Mouse (Mus musculus) R1 (cell line): Measurements from ENCODE around the gene Wfs1.

Source experiments
- DNase-seq: peaks from one replicate; pipeline ENCODE4 v3.0.0-alpha.2; 2018; ENCODE audit warnings: low read depth, low spot score

Gene Wfs1

DNA sequence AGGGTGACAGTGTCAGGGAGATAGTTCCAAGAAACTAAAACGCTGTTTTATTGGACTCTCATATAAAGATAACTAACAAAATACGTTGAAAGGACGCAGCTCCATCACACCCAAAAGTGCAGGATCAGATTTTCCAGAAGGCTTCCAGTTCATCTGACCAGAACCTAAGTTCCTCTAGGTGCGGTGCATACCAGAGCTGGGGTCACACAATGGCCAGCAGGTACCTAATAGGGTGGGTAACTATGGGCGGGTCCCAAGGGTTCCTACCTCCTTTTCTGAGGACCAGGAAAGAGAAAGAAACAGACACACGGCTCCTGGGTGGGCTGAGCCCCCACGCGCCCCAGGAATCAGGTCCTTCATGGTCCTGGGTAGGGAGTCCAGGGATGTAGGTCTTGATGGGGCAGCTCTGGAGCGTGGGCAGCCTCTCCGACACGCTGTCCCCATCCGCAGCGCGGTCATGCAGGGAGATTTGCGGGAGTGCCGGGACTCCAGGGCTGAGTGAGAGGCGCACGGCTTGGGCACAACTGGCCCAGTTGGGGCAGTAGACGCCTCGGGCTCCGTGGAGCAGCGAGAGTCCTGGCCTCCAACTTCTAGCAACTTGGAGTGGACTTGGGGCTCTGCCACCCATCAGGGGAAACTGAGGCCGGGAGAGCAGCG lies 753 bp downstream of the Wfs1 start:
- peak; percentile 33 for DNase-seq

DNA sequence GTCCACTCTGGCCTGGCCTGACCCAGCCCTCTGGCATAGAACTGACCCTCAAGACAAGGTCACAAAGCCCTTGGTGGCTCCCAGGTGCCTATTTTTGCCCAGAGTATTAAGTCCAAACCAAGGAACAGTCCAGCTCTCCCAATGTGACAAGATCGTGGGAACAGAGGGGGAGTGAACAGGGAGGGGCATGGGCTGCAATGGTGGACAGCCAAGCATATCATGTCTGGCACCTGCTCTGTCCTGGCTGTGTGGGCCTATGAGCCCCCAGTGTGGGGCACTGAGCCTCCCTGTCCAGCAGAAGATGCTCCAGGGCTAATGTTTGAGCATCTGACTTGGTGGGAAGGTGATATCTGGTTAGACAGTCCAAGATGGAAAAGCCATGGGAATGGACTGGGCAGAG lies 2.4 kb downstream of the Wfs1 start:
- DNase-seq: no peak

DNA sequence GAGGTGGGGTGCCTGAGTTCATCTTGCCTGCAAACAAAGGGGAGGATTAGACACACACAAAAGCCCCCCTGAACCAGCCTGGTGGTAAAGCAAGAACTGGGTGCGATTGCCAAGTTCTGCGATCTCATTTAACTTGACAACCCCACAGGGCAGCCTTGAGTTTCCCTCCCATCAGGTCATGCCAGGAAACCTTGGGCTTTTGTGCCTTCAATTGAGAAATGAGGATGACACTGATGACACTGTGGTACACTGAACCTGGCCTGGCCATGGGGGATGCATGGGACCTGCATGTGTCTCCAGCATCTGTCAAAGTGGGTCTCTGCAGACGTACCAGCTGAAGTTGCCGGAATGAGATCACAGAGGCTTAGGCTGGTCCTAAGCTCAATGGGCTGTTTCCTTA lies 6.7 kb downstream of the Wfs1 start:
- no peak for DNase-seq

DNA sequence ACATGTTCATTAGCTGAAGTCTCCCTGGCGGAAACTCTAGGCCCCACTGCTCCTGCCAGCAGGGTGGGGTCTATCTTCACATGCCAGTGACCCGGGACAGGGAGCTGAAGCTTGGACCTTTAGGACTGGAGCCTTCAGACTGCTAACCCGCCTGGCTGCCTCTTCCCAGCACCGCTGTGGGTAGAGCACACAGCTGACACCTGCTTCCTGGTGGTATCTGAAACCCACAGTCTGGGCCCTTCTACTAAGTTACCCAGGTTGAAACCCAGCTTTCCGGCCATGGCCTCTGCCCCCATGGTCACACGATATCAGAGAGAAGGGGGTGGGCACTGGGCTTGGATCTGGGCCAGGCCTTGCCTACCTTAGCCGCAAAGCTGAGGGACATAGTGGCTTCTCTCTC lies 9.4 kb downstream of the Wfs1 start:
- no peak for DNase-seq

DNA sequence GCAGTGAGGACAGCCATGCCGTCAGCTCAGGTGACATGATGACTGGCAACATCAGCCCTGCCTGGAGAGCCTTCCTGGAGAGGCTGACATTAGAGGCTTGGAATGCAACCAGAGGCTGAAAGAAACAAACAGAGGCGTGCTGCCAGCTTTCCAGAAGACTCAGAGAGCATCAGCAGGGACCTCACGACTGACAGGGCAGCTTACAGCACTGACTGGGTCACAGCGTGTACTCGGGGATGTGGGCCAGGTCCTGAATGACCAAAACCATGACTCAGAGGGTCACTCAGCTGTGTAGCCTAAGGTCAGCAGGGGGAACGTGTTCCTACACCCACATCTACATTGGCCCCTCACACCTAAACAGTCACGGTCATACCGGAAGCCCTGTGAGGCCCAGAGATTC lies 10.0 kb downstream of the Wfs1 start:
- no peak for DNase-seq

DNA sequence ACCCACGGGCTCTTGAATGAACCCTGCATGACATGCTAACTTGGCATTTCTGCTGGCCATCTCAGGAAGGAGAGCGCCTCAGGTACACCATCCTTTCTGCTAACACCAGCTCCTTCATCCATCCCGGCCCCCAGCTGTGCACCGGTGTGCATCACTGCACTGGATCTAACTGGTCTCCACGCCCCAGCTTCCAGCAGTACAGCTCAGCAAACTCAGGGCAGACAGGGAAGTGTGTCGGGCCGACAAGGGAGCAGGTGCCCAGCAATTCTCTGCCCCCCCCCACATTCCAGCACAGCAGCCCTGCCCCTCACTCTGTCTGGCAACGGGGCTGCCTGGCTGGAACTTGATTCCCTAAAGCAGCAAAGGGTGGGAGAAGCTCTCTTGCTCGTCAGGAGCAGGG lies 11.2 kb downstream of the Wfs1 start:
- no peak for DNase-seq

DNA sequence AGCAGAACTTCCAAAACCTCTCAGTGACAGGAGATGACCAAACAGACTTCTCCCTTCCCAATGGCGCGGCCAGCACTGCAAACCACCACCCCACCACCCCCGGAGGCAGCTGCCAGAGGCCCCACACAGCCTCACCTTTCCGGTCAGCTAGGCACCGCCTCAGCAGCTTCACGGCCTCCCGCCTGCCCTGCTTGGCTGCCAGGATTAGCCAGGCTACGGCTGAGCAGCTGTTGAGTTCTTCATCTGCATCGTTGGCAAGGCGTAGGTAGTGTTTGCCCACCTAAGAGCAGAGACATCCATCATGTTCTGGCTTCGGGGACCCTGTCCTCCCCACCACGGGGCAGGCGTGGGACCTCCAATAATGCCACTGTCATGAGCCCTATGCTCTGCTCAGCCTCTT lies 13.7 kb downstream of the Wfs1 start:
- DNase-seq: no peak

DNA sequence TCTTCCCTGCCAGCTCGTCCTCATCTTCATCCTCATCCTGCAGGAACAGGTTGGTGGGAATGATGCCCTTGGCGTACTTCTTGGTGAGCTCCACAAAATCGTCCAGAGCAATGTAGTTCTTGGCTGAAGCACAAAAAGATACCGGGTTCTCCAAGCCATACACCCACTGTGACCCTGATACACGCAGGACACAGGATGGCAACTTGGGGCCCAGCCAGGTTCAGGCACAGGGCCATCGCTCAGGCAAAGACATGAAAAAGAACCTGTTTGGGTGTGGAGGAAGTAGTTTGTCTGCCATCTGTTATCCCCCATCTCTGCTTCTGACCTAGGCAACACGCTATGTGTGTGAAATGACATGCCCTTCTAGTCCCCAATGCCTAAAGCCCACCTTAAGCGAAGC lies 17.4 kb downstream of the Wfs1 start:
- no peak for DNase-seq

DNA sequence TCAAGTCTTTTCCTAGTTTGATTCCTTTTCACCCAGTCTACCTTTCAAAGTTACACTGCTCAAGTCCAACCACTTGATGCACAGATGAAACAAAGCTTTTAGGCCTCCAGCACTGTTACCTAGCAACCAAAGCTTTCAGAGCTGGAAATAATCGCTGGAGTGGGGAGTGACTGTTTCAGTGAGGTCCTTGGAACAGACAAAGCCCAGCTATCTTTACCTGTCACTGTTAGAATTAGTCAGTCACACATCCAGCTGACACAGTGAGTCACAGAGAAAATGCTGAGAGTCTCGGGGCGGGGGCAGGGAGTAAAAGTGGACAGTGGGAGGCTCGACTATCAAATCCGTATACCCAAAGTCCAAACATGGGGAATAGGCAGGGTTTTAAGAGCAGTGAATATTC lies 28.5 kb downstream of the Wfs1 start:
- peak; percentile 41 for DNase-seq

DNA sequence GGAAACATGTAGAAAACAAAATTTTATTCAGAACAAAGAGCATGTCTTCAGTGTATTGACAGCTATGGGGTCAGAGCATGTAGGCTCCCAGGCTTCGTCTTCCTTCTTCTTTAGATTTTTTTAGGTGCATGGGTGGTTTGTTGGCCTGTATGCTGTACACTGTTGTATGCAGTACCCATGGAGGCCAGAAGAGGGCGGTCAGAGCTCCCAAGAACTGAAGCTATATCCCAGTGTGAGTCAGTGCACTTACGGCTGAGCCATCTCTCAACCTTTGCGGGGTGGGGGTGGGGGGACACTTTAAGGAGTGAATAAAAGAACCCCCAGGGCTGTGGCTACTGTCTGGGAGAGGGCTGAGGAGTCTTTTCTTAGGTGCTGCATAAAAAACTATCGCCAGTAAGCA lies 30.2 kb downstream of the Wfs1 start:
- DNase-seq: peak; percentile 76

DNA sequence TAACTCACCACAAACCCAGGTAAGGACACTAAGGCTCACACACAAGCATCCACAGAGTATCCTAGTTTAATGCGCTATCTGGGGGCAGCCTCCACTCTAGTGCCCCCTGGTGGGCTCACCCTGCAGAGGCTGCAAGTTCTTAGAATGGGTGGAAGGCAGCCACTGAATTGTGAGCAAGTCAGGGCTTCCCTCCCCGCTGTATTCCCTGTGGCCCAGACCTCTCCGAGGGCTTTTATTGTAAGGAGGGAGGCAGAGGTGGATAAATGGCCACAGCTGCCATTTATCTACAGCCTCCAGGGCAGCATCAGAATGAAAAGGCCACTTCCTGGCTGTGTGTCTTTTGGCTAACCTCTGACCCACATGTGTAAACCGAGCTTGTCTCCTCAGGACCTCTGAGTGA lies 33.6 kb downstream of the Wfs1 start:
- peak; percentile 57 for DNase-seq

DNA sequence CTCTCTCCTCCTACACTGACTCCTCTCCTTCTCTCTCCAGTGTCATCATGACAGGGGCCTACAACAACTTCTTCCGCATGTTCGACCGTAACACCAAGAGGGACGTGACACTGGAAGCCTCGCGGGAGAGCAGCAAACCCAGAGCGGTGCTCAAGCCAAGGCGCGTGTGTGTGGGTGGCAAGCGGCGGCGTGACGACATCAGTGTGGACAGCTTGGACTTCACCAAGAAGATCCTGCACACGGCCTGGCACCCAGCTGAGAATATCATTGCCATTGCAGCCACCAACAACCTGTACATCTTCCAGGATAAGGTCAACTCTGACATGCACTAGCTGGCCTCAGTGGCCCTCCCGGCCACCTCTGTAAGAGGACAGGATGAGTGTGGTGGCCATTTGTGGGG lies 36.7 kb downstream of the Wfs1 start:
- no peak for DNase-seq

DNA sequence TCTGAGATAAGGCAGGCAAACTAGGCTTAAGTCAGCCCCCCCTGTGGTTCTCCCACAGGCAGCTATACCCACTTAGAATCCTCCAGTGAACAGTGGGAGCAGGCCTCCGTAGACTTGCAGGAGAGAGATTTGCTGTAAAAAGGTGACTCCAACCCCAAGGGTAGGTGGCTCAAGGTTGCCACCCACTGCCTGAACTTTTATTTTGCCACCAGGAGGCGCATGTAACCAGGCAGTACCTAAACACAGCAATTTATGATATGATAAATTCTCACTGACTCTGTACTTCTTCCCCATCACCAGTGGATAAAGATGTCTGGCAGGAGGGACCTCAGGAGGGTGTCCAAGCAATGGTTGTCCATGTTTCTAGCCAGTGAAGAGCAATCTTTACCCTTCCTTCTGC lies 38.1 kb downstream of the Wfs1 start:
- peak; percentile 25 for DNase-seq

DNA sequence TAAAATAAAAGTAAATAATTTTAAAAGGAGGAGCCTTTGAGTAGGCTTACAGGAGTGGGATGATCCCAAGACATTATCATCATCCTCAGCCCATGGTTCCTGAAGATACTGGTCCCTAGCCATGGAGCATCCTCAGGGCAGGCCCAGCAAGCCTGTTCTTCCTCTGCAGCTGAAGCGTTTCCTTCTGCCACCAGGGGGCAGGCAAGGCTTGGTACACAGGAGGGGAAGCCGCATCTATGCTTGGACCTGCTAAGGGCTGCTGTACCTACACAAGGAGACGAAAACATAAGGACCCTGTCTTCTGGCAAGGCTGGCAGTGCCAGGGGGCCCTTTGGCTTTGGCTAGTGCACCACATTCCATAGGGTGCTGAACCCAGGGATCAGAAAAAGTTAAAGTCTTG lies 40.2 kb downstream of the Wfs1 start:
- DNase-seq: peak; percentile 81

DNA sequence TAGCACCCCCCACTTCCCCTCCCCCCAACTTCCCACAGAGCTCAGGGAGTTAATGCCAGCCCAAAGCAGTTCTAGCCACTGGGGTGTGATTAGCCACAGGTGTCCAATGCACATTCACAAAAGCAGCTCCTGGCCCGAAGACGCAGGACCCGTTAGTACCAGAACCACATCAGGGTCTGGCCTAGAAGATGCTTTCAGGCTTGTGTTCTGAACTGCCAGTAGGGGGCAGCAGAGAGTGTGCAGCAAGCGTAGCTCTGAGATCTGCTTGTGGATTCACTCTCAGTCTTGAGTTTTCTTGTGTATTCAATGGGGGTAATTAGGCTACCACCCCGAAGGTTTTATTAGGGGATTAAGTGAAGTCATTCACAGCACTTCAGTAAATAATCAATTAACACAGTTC lies 42.6 kb downstream of the Wfs1 start:
- DNase-seq: peak; percentile 85

DNA sequence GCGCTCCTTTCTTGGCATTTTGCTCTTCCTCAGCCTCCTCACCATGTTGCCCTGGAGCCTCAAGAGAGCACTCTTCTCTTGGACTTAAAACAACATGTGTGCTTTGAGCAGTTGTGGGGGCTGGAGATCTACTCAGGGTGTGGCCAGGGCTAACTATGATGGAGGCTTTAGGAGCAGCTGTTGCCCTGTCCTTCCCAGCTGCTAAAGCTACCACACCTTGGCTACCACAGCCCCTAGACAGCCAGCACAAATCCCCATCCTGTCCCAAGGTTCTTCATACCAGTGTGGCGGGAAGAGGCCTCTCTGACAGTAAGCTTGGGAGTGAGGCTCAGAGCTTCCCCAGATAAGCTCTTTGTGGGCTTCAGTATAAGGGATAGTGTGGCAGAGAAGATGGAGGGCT lies 43.3 kb downstream of the Wfs1 start:
- DNase-seq: no peak

DNA sequence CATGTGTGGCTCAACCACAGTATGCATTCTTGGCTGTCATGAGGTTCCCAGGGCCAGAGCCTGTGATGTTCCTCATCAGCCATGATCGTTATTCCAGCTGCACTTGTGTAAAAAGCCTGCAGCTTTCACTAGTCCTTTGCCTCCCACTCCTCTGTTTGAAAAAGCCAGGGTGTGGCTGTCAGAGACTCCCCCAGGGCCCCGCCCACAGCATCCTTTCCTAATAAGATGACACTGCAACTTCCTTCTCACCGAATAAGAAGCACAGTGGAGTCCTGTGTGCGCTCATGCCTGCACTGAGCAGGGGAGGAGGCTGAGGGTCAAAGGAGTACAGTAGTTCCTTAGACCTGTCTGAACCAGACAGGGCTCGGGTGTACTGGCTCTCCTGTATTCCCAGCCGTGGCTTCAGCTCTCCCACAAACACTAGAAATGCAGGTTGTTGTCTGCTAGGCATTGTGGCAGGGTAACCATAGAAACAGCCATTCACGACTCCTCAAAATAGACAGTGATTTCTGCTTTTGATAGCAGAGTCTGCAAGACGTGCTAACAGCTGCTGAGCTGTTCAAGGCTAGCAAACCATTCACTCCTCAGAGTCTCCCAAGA lies 43.8 kb downstream of the Wfs1 start:
- DNase-seq: peak; percentile 41

DNA sequence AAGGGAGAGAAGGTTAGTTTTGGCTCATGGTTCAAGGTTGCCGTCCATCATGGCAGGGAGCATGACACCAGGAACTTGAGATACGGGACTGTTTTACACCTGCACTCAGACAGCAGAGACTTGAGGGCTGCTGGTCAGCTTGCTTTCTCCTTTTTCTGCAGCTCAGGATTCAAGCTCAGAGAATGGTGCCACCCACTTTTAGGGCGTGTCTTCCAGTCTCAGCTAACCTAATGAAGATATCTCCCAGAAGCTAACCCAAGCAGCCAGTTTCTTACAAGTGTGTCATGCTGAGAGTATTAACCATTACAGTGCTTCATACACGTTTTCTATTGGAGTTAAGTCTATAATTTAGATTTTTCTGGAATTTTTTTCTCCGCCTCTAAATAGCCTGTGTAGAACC lies 44.5 kb downstream of the Wfs1 start:
- no peak for DNase-seq

DNA sequence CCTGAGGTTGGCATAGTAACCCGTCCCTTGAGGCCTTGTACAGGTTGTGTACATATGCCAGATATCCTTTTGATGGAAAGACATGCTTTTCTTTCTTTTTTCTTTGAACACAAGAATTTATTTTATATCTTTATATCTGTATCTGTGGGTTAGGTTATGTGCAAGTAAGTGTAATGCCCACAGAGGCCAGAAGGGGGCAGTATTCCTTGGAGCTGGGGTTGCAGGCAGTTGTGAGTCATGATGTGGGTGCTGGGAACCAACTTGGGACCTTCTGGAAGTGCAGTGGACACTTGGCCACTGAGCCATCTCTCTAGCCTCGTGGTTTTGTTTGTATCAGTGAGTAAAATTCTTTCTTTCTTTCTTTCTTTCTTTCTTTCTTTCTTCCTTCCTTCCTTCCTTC lies 46.6 kb downstream of the Wfs1 start:
- DNase-seq: peak; percentile 32

DNA sequence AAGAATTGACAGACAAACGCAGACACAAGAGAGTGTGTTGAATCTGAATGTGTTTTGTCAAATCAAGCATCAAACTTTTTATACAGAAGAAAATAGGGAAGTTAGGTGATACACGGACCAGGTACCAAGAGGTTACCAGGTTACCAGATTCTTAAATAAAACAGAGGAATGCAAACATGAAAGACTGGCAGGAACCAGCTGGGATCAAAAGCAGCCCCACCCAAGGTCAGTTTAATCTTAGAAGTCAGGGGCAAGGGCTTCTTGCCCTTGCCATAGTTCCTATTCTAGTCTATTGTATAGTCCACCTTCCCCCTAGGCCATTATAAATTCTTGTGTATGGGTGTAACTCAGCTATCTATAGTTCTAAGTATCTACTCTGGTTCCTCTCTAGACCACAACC lies 50.0 kb downstream of the Wfs1 start:
- peak; percentile 65 for DNase-seq

DNA sequence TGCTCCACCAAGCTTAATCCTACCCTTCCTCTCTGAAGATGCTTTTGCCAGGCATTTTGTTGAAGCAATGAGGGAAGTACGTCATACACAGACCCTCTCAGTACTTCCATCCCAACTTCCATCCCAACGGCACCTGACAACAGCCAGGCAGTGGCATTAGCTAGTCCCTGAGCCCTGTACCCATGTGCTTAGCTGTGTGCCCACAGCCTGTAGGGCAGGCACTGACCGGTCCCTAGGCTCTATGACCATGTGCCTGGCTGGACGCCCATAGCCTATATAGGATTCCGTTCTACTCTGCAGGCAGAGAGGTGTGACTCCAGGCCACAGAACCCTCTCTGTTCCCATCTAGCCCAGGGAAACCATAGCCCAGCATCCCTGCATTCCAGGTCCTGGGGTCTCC lies 51.0 kb downstream of the Wfs1 start:
- no peak for DNase-seq

DNA sequence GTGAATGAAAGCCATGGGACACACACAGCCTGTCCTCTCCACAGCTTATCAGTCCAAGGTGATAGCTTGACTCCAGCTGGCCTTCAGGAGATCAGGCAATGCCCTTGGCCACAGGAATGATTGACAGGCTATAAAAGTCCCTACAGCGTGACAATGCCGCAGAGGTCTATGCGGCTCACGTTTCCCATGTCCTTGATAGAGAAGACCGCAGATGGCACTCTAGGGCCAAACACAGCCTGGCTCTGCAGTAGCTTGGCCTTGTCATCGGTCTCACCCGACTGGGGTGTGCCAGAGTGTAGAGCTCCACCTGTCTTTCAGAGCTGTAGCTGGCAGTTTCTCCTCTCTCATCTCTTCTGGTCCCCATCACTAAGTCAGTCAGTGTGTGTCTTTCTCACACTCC lies 52.5 kb downstream of the Wfs1 start:
- DNase-seq: no peak

DNA sequence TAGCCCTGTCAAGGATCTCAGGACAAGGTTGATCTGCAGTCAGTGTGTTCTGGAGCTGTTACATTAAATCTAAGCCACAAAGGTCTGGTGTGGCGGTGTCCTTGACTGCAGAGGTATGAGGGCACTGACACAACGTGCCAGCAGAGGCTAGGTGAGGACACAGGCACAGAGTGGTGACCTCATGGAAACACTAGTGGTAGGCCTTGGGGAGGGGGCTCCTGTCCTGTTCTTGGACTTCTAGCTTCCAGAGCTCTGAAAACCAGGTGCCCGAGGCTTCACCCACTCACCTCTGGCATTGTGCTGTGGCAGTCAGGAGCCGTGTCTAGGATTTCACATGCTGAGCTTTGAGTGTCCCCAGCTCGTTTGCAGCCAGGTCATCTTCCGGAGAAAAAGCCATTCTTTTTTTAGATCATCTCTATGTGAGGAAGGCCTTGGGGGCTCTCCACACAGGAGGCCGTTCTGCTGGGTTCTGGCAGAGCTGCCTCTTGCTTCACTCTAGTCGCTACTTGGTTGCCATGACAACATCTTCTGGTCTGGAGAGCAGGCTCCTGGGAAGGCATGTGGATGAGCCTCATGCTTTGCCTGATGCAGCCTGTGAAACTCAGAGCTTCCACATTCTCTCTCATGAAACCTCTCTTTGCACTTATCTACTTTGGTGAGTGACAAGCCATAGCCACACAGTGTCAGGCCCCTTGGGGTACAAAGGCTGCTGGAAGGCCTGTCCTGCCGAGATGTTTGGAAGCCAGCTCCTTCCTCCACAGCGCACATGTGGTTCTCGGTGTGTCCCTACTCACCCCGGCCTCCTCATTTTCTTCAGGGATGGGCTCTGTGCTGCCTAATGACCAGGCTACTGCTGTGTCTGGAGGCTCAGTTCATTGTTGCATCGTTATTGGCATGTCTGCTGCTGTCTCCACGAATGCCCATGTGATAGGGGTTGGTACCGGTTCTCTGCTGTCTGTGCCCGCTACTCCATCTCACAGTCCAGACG lies 53.2 kb downstream of the Wfs1 start:
- DNase-seq: peak; percentile 63
